Mouse (Mus musculus): ENCODE measurements around the gene Fkbpl. TPM values are rescaled to one million over a fixed set of nuclear protein-coding genes. Genes with fewer than 3 reads are reported as not detected.

Gene Fkbpl
- polyA plus RNA-seq, 1 experiment from 2014 or later = 16.5 TPM

DNA sequence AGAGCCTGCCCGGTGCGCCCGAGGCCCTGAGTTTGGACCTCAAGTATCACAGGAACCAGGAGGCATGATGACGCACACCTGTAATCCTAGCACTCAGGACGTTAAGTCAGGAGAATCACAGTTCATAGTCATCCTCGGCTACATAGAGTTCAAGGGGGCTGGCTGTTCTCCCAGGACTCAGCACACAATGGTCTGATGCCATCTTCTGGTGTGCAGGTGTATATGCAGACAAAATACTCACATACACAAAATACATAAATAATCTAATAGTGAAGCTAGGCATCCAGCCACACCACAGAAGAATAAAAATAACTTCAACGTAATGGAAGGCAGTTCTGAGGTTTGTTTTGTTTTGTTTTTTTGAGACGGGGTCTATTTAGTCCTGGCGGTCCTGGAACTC lies 21.4 kb upstream of the Fkbpl start:
- Histone ChIP-seq H3K4me3 (ENCODE audit: low read length) (no peak overlapping the region), H3K4me2 (replicated peaks; ENCODE audit: low read depth, low read length) (no peak overlapping the region), H3K27ac (ENCODE audit: low read depth, low read length) (no peak overlapping the region), H3K9me3 (ENCODE audit: control insufficient read depth, low read length) (no peaks in the 10 kb centered on the region), H3K4me1 (ENCODE audit: control insufficient read depth, insufficient read depth, low read length) (peaks cover 11% of the 10 kb centered on the region), H3K36me3 (ENCODE audit: control insufficient read depth, insufficient read depth, low read length) (peaks cover 29% of the 10 kb centered on the region; the same call in 1 of the 2 replicates), H3K27me3 (ENCODE audit: control insufficient read depth, insufficient read depth, low read length) (no peaks in the 10 kb centered on the region), H3K9ac (ENCODE audit: low read depth, low read length) (no peak overlapping the region)
- no peak for ATAC-seq (ENCODE audit: low FRiP score, low TSS enrichment)
- WGBS = 86% methylated on average over 9 of the region's 9 CpGs

DNA sequence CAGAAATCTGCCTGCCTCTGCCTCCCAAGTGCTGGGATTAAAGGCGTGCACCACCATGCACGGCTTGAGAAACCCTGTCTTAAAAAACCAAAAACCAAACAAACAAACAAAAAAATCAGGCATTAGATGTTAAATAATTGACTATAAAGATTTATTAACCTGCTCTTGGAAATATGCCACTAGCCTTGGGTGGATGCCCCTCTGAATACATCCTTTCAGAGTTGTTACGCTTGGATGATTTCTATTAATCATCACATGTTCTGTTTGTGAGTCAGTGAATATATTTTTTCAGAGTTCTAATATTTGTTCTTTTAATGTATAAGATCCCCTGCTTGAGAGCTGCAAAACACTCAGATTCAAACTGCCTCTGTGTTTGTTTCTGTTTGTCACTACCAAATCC lies 19.6 kb upstream of the Fkbpl start:
- H3K9me3 ChIP-seq (ENCODE audit: control insufficient read depth, low read length) = no peaks in the 10 kb centered on the region

DNA sequence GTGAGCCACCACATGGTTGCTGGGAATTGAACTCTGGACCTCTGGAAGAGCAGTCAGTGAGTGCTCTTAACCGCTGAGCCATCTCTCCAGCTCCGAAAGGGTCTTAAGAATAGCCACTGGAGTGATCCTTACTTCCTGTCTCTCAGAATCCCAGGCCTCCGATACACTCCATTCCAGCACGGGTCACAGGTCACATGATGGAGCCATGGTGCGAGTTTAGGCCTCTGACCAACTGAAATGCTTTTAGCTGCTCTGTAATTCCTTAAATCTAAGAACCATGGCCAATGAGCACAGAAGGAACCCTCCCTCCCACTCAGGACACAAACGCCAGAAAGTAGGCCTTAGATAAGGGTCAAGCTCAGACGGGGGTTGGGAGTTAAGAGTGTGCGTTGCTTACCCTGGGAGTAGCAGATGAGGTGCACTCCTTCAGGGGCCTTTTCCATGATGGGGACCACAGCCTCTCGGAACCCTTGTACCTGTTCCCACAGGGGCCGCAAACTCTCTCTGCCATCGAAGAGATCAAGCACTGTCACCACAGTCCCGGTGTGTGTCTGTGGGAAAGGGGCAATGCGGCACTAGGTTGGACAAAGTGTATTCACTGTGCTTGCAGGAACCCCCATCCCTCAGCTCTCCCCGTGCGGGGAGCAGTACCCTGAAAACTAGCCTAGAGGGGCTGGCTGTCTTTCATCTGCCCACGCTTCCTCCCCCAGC lies 18.3 kb upstream of the Fkbpl start:
- ATAC-seq (ENCODE audit: low FRiP score, low TSS enrichment) = no peak
- peaks cover 17% of the 10 kb centered on the region; the same call in 1 of the 2 replicates for H3K36me3 ChIP-seq (ENCODE audit: control insufficient read depth, insufficient read depth, low read length)
- H3K4me2 ChIP-seq (replicated peaks; ENCODE audit: low read depth, low read length) = peak overlapping the region; percentile 89
- H3K9me3 ChIP-seq (ENCODE audit: control insufficient read depth, low read length) = no peaks in the 10 kb centered on the region
- peaks cover 16% of the 10 kb centered on the region for H3K27me3 ChIP-seq (ENCODE audit: control insufficient read depth, insufficient read depth, low read length)
- H3K4me1 ChIP-seq (ENCODE audit: control insufficient read depth, insufficient read depth, low read length) = peaks cover 35% of the 10 kb centered on the region
- WGBS = 50% methylated on average over 16 of the region's 16 CpGs
- peak overlapping the region; percentile 75; the same call in 1 of the 2 replicates for H3K9ac ChIP-seq (ENCODE audit: low read depth, low read length)
- peak overlapping the region; percentile 61 for H3K4me3 ChIP-seq (ENCODE audit: low read length)
- peak overlapping the region; percentile 96 for H3K27ac ChIP-seq (ENCODE audit: low read depth, low read length)

More for the DNA sequence above, 19.6 kb upstream of the Fkbpl start:
- Histone ChIP-seq H3K27ac (ENCODE audit: low read depth, low read length) (no peak overlapping the region), H3K9ac (ENCODE audit: low read depth, low read length) (no peak overlapping the region), H3K4me3 (ENCODE audit: low read length) (no peak overlapping the region), H3K36me3 (ENCODE audit: control insufficient read depth, insufficient read depth, low read length) (peaks cover 23% of the 10 kb centered on the region; the same call in 1 of the 2 replicates), H3K27me3 (ENCODE audit: control insufficient read depth, insufficient read depth, low read length) (peaks cover 4% of the 10 kb centered on the region), H3K4me2 (replicated peaks; ENCODE audit: low read depth, low read length) (no peak overlapping the region), H3K4me1 (ENCODE audit: control insufficient read depth, insufficient read depth, low read length) (peaks cover 24% of the 10 kb centered on the region)
- WGBS = 92% methylated on average over 3 of the region's 3 CpGs
- no peak for ATAC-seq (ENCODE audit: low FRiP score, low TSS enrichment)

DNA sequence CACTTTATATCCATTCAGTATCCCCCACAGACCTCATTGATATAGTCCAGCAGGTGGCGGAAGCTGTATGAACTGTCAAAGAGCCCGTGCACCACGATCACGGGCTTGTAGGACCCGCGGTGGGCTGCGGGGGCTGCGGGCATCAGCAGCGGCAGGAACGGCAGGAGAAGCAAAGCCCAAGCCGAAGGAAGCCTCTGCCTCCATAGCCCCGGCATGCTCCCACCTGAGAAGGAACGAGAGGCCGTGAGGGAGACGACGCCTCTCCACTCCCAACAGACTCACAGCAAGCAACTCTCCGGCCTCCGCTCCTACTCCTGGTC lies 17.8 kb upstream of the Fkbpl start:
- Histone ChIP-seq H3K4me1 (ENCODE audit: control insufficient read depth, insufficient read depth, low read length) (peaks cover 40% of the 10 kb centered on the region), H3K4me2 (replicated peaks; ENCODE audit: low read depth, low read length) (peak overlapping the region; percentile 89), H3K36me3 (ENCODE audit: control insufficient read depth, insufficient read depth, low read length) (peaks cover 17% of the 10 kb centered on the region; the same call in 1 of the 2 replicates), H3K9ac (ENCODE audit: low read depth, low read length) (peak overlapping the region; percentile 75), H3K27ac (ENCODE audit: low read depth, low read length) (peak overlapping the region; percentile 96), H3K27me3 (ENCODE audit: control insufficient read depth, insufficient read depth, low read length) (peaks cover 21% of the 10 kb centered on the region), H3K9me3 (ENCODE audit: control insufficient read depth, low read length) (no peaks in the 10 kb centered on the region), H3K4me3 (ENCODE audit: low read length) (peak overlapping the region; percentile 61)
- under 1% methylated on average over 18 of the region's 18 CpGs for WGBS
- peak; percentile 22; the same call in 1 of the 2 replicates for ATAC-seq (ENCODE audit: low FRiP score, low TSS enrichment)

DNA sequence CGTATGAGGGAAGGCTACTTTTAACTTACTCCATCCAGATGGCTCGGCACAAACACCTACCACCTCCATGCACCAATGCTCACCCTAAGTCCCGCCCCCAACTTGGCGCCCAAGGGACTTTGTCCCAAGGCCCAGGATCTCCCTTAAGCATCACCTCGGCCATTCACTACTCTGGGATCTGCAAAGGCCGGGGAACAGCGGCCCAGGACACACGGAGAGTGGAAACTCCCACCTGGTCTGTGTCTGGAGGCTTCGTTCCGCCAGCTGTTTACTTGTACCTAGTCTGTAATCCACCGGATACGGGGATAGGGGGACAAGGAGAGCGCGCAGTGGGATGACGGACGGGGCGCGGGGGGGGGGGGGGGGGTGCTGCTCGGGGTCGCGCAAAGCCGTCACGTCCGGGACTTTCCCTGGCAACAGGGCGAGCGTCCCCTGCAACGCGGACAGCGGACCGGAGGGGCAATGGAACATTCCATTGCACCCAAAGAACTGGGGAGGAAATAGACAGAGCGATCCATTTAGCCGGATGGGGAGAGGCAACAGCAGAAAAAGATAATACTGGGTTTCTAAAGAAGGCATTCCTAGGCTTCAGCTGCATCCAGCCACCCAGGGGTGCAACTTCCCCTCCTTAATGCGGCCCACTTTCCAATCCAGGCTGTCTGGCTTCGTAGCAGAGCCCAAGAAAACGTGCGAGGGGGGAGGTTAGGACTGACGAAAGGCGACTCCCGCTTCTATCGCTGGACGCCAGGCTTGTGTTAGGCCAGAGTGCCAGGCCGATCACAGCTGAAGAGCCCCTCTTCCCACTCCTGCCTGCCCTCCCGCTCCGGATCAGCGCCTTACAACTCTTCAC lies 17.2 kb upstream of the Fkbpl start:
- peak; percentile 74 for ATAC-seq (ENCODE audit: low FRiP score, low TSS enrichment)
- Histone ChIP-seq H3K4me3 (ENCODE audit: low read length) (peak overlapping the region; percentile 61), H3K4me2 (replicated peaks; ENCODE audit: low read depth, low read length) (peak overlapping the region; percentile 89), H3K27ac (ENCODE audit: low read depth, low read length) (peak overlapping the region; percentile 96), H3K9me3 (ENCODE audit: control insufficient read depth, low read length) (no peaks in the 10 kb centered on the region), H3K27me3 (ENCODE audit: control insufficient read depth, insufficient read depth, low read length) (peaks cover 22% of the 10 kb centered on the region), H3K9ac (ENCODE audit: low read depth, low read length) (peak overlapping the region; percentile 75), H3K36me3 (ENCODE audit: control insufficient read depth, insufficient read depth, low read length) (peaks cover 17% of the 10 kb centered on the region; the same call in 1 of the 2 replicates), H3K4me1 (ENCODE audit: control insufficient read depth, insufficient read depth, low read length) (peaks cover 44% of the 10 kb centered on the region)
- under 1% methylated on average over 38 of the region's 45 CpGs for WGBS

DNA sequence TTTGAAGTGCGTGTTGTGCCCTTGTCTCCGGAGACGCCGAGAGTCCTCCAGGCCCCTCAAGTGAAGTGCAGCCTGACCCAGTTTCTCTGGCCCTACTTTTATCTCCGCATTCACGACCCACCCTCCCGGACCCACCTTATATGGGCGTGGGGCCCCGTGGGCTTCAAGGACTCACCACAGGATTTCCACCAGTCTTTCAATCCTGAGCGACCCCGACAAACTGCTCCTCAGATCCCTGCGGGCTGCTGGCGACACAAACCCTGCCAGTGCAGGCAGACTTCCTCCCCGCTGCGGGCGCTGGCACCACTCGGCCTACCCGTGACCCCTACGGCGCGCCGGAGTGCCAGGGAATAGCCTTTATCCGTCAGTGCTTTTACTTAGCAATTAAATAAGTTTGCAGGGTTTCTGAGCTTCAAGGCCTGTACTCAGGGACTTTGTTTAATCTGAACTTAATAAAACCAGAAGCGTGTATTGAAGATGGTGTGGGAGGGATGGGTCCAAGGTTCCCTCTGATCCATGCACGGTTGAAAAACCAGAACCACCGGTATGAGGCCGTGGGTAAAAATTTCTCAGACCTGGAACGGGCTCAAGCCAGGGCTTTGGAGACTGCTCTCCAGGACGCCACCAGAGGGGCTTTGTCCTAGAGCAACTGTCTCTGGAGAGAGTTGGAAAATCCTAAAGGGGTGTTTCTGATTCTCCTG lies 16.5 kb upstream of the Fkbpl start, which contains the start of gene Ppt2:
Gene Ppt2, minus strand, starts transcription at position 568 of the 701 bp plus-strand sequence.
- peak within 1 kb of the TSS; percentile 96 for H3K27ac ChIP-seq (ENCODE audit: low read depth, low read length)
- no peaks in the 10 kb centered on the region for H3K9me3 ChIP-seq (ENCODE audit: control insufficient read depth, low read length)
- peak within 1 kb of the TSS; percentile 89 for H3K4me2 ChIP-seq (replicated peaks; ENCODE audit: low read depth, low read length)
- peaks cover 9% of the 10 kb centered on the region; the same call in 1 of the 2 replicates for H3K36me3 ChIP-seq (ENCODE audit: control insufficient read depth, insufficient read depth, low read length)
- peaks cover 44% of the 10 kb centered on the region for H3K4me1 ChIP-seq (ENCODE audit: control insufficient read depth, insufficient read depth, low read length)
- H3K4me3 ChIP-seq (ENCODE audit: low read length) = peak within 1 kb of the TSS; percentile 61
- peak; percentile 8; the same call in 1 of the 2 replicates for ATAC-seq (ENCODE audit: low FRiP score, low TSS enrichment)
- peaks cover 22% of the 10 kb centered on the region for H3K27me3 ChIP-seq (ENCODE audit: control insufficient read depth, insufficient read depth, low read length)
- peak within 1 kb of the TSS; percentile 75 for H3K9ac ChIP-seq (ENCODE audit: low read depth, low read length)
- WGBS = 3% methylated on average over 29 of the region's 29 CpGs

DNA sequence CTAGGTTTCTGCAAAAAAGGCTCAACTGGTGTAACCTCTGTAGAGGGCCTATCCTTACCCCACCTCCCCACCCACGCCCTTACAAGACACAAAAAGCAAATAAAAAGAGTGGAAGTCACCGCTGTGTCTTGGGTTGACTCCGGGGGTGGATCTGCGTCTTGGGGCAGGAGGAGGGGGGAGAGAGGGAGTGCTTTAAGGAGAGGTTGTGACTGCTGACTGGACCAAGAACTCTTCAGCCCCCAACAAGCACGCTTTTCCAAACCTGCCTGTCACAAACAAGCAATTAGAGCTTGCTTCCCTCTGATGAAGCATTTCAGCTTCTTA lies 16.0 kb upstream of the Fkbpl start:
- H3K4me3 ChIP-seq (ENCODE audit: low read length) = peak overlapping the region; percentile 61
- ATAC-seq (ENCODE audit: low FRiP score, low TSS enrichment) = no peak
- 22% methylated on average over 5 of the region's 5 CpGs for WGBS
- peaks cover 5% of the 10 kb centered on the region; the same call in 1 of the 2 replicates for H3K36me3 ChIP-seq (ENCODE audit: control insufficient read depth, insufficient read depth, low read length)
- peak overlapping the region; percentile 75; the same call in 1 of the 2 replicates for H3K9ac ChIP-seq (ENCODE audit: low read depth, low read length)
- H3K4me1 ChIP-seq (ENCODE audit: control insufficient read depth, insufficient read depth, low read length) = peaks cover 44% of the 10 kb centered on the region
- H3K27ac ChIP-seq (ENCODE audit: low read depth, low read length) = peak overlapping the region; percentile 96; the same call in 1 of the 2 replicates
- H3K27me3 ChIP-seq (ENCODE audit: control insufficient read depth, insufficient read depth, low read length) = peaks cover 22% of the 10 kb centered on the region
- H3K9me3 ChIP-seq (ENCODE audit: control insufficient read depth, low read length) = no peaks in the 10 kb centered on the region
- peak overlapping the region; percentile 89 for H3K4me2 ChIP-seq (replicated peaks; ENCODE audit: low read depth, low read length)

DNA sequence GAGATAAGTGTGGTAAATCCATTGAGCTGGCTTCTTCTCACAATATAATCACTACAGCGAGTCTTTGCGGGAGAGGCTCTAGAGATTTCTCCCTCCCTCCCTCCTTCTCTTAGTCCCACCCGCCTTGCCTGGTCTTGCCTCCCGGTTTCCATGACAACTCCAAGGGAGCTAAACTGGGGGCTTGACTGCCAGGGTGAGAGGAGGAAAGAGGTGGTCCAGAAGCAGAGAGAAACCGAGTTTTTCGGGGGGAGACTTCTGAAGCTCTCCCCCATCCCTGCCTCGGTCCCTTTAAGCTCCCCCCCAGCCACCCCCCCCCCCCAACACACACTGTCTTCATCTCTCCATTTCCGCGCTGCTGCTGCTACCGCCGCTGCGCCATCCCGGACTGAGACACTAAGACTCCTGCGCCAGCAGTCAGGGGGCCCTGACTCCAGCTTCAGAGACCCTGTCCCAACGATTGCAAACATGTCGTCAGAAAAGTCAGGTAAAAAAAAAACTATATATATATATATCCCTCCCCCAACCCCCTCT lies 15.3 kb upstream of the Fkbpl start, which contains the start of gene Prrt1:
Gene Prrt1, plus strand, starts transcription at position 313 of the 531 bp plus-strand sequence.
- WGBS = 2% methylated on average over 16 of the region's 16 CpGs
- no peak for ATAC-seq (ENCODE audit: low FRiP score, low TSS enrichment)
- H3K4me1 ChIP-seq (ENCODE audit: control insufficient read depth, insufficient read depth, low read length) = peaks cover 44% of the 10 kb centered on the region
- peak within 1 kb of the TSS; percentile 75 for H3K9ac ChIP-seq (ENCODE audit: low read depth, low read length)
- H3K4me3 ChIP-seq (ENCODE audit: low read length) = peak within 1 kb of the TSS; percentile 61
- H3K27ac ChIP-seq (ENCODE audit: low read depth, low read length) = peak within 1 kb of the TSS; percentile 96; the same call in 1 of the 2 replicates
- H3K27me3 ChIP-seq (ENCODE audit: control insufficient read depth, insufficient read depth, low read length) = peaks cover 22% of the 10 kb centered on the region
- H3K4me2 ChIP-seq (replicated peaks; ENCODE audit: low read depth, low read length) = peak within 1 kb of the TSS; percentile 89
- H3K36me3 ChIP-seq (ENCODE audit: control insufficient read depth, insufficient read depth, low read length) = peaks cover 5% of the 10 kb centered on the region; the same call in 1 of the 2 replicates
- no peaks in the 10 kb centered on the region for H3K9me3 ChIP-seq (ENCODE audit: control insufficient read depth, low read length)
